Mouse (Mus musculus): ENCODE data around the gene Crip1. TPM values are rescaled to one million over a fixed set of nuclear protein-coding genes. Genes with fewer than 3 reads are reported as not detected.

Crip1 gene
- polyA plus RNA-seq, 1 experiment from 2014 or later, result 74.9 TPM

DNA sequence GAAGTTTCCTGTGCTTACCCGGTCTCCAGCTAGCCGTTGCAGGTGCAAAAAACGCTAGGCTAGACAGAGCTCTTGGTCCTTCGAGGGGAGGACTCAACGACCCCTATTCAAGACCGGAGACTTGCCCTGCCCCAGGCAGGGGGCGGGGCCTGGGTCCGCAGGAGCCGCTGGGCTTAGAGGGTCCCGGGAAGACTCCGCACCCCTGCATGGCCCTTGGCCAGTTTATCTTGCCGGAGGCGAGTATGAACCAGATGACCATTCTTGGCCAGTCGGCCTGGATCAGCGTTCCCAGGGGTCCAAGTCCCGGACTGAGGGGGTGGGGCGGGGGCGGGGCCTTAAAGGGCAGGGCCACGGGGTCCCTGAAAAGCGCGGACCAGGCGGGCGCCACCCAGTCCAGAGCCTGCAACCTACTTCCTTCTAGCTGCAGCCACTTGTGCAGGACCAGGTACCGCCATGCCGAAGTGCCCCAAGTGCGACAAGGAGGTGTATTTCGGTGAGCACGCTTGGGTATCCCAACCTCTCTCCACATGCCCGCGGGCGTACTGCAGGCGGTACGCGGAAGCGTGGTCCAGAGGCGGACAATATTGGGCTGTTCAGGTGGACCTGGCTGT is 5.7 kb downstream of the Crip1 start:
- no peak for ATAC-seq (ENCODE audit: low read depth)
- Histone ChIP-seq H3K36me3 (no peaks in the 10 kb centered on the region), H3K9me3 (no peaks in the 10 kb centered on the region), H3K9ac (peak overlapping the region; percentile 57), H3K4me1 (replicated peaks) (peaks cover 49% of the 10 kb centered on the region), H3K4me2 (peak overlapping the region; percentile 64), H3K4me3 (peak overlapping the region; percentile 37), H3K27ac (replicated peaks) (no peak overlapping the region), H3K27me3 (peaks cover 35% of the 10 kb centered on the region)
- WGBS, result 2% methylated on average over 36 of the region's 36 CpGs

- Histone ChIP-seq H3K4me3 (peak overlapping the region; percentile 37), H3K9ac (peak overlapping the region; percentile 57), H3K36me3 (no peaks in the 10 kb centered on the region), H3K27ac (replicated peaks) (no peak overlapping the region), H3K9me3 (no peaks in the 10 kb centered on the region), H3K4me1 (replicated peaks) (peaks cover 52% of the 10 kb centered on the region), H3K4me2 (peak overlapping the region; percentile 64), H3K27me3 (peaks cover 35% of the 10 kb centered on the region)
- ATAC-seq (ENCODE audit: low read depth), result no peak
- 27% methylated on average over 19 of the region's 19 CpGs for WGBS
Observed at GRCm38 (mm10) chr12:113152272-113152661, 6.2 kb downstream of the Crip1 start.

DNA sequence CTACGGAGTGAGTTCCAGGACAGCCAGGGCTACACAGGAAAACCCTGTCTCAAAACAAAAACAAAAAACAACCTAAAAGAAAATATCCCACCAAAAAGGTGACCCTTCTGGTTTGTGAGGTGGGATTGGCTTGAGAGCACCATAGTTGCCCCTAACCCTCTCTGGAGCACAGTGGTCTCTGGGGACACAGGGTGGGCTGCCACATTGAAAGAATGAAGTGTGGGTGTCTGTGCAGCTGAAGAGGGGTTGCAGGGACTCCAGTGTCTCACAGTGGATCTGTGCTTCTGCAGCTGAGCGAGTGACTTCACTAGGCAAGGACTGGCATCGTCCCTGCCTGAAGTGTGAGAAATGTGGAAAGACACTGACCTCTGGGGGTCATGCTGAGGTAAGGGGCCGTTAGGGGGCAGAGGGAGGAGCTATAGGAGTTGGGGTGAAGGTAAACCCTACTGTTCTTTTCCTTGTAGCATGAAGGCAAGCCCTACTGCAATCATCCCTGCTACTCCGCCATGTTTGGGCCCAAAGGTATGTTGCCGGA is 6.9 kb downstream of the Crip1 start:
- peaks cover 35% of the 10 kb centered on the region for H3K27me3 ChIP-seq
- H3K9ac ChIP-seq, result no peak overlapping the region
- peak overlapping the region; percentile 64; the same call in 1 of the 2 replicates for H3K4me2 ChIP-seq
- WGBS, result 84% methylated on average over 6 of the region's 6 CpGs
- H3K4me3 ChIP-seq, result no peak overlapping the region
- H3K9me3 ChIP-seq, result no peaks in the 10 kb centered on the region
- no peak overlapping the region for H3K27ac ChIP-seq (replicated peaks)
- H3K36me3 ChIP-seq, result no peaks in the 10 kb centered on the region
- no peak for ATAC-seq (ENCODE audit: low read depth)
- H3K4me1 ChIP-seq (replicated peaks), result peaks cover 48% of the 10 kb centered on the region

- no peak overlapping the region for H3K27ac ChIP-seq (replicated peaks)
Observed at GRCm38 (mm10) chr12:113153971-113154370, 7.9 kb downstream of the Crip1 start.

GRCm38 (mm10) chr12:113154747-113155075 is 8.6 kb downstream of the Crip1 start:
- H3K27ac ChIP-seq (replicated peaks), result 0 out of 2 replicates have a peak overlapping the region, but pooled peaks have one; percentile 64
- H3K4me3 ChIP-seq, result peak overlapping the region; percentile 59
- ATAC-seq (ENCODE audit: low read depth), result no peak
- no peaks in the 10 kb centered on the region for H3K9me3 ChIP-seq
- peak overlapping the region; percentile 71 for H3K4me2 ChIP-seq
- H3K36me3 ChIP-seq, result no peaks in the 10 kb centered on the region
- H3K9ac ChIP-seq, result peak overlapping the region; percentile 65
- peaks cover 35% of the 10 kb centered on the region for H3K27me3 ChIP-seq
- 79% methylated on average over 6 of the region's 6 CpGs for WGBS
- H3K4me1 ChIP-seq (replicated peaks), result peaks cover 36% of the 10 kb centered on the region

More at GRCm38 (mm10) chr12:113153971-113154370, 7.9 kb downstream of the Crip1 start:
- H3K27me3 ChIP-seq, result peaks cover 35% of the 10 kb centered on the region
- no peak overlapping the region for H3K4me2 ChIP-seq
- H3K4me1 ChIP-seq (replicated peaks), result peaks cover 41% of the 10 kb centered on the region
- H3K9me3 ChIP-seq, result no peaks in the 10 kb centered on the region
- H3K9ac ChIP-seq, result no peak overlapping the region
- WGBS, result 93% methylated on average over 7 of the region's 7 CpGs
- H3K4me3 ChIP-seq, result no peak overlapping the region
- ATAC-seq (ENCODE audit: low read depth), result no peak
- H3K36me3 ChIP-seq, result no peaks in the 10 kb centered on the region

DNA sequence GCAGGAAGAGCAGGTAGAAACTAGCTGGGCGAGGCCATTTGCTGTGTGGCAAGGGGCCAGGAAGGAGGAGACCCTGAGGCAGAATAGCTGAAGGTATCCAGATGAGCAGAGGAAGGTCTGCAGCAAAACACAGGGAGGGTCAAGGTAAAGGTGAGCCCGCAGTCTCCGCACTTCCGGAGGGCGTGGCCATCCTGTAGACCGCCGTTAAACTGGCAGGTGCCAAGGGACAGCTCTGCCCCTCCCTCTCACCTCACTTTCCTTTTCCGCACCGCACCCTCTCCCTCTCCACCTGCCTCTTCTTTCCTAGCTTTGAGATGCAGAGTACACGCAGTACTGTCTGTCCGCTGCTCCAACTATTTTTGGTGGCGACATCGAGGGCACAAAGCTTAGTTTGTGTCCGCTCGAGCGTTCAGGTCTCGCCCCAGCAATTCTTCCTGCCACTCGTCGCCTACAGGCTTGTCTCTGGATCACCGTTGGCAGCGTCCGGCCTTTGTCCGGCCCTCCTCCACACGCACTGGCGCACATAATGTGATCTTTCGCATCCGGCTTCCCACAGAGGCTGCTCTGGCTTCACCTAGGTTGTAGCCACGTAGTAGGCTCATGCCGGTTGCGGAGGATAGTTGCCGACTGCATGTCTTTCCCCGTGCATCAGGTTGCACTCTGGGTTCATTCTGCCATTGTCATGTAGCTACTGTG is 9.1 kb downstream of the Crip1 start:
- Histone ChIP-seq H3K4me3 (peak overlapping the region; percentile 59), H3K27me3 (peaks cover 31% of the 10 kb centered on the region), H3K36me3 (no peaks in the 10 kb centered on the region), H3K27ac (replicated peaks) (peak overlapping the region; percentile 64), H3K4me1 (replicated peaks) (peaks cover 36% of the 10 kb centered on the region), H3K9ac (peak overlapping the region; percentile 65), H3K9me3 (no peaks in the 10 kb centered on the region), H3K4me2 (peak overlapping the region; percentile 71)
- ATAC-seq (ENCODE audit: low read depth), result peak; percentile 6
- 5% methylated on average over 32 of the region's 32 CpGs for WGBS

GRCm38 (mm10) chr12:113155887-113156539 is 9.9 kb downstream of the Crip1 start, which contains the start of gene Tedc1:
TSS of gene Tedc1 (plus strand) at chr12:113156421.
- Histone ChIP-seq H3K36me3 (no peaks in the 10 kb centered on the region), H3K4me2 (peak within 1 kb of the TSS; percentile 88), H3K4me3 (peak within 1 kb of the TSS; percentile 59), H3K27ac (replicated peaks) (peak within 1 kb of the TSS; percentile 64), H3K27me3 (peaks cover 24% of the 10 kb centered on the region), H3K4me1 (replicated peaks) (peaks cover 36% of the 10 kb centered on the region), H3K9ac (peak within 1 kb of the TSS; percentile 65), H3K9me3 (no peaks in the 10 kb centered on the region)
- peak; percentile 98 for ATAC-seq (ENCODE audit: low read depth)
- WGBS, result under 1% methylated on average over 46 of the region's 46 CpGs

DNA sequence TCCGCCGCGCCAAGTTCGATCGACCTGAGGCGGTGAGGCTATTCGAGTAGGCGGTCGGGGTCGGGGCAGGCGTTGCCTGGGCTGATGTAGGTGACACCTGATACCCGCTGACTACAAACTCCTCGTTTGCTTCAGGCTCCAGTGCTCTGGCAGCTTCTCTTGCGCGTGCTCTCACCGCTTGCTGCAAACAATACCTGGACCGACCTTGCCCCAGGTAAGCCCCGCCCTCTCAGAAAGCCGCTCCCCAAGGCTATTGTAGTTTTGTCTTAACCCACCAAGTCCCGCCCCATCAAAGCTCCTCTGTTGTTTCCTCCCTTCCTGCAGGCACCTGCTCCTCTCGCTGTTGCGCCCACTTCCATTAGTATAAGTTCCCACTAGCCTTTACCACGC is 10.4 kb downstream of the Crip1 start:
- H3K9me3 ChIP-seq, result no peaks in the 10 kb centered on the region
- no peaks in the 10 kb centered on the region; the same call in 1 of the 2 replicates for H3K36me3 ChIP-seq
- peak overlapping the region; percentile 59 for H3K4me3 ChIP-seq
- peak overlapping the region; percentile 88 for H3K4me2 ChIP-seq
- H3K27ac ChIP-seq (replicated peaks), result no peak overlapping the region
- H3K27me3 ChIP-seq, result peaks cover 18% of the 10 kb centered on the region
- ATAC-seq (ENCODE audit: low read depth), result no peak
- H3K4me1 ChIP-seq (replicated peaks), result peaks cover 32% of the 10 kb centered on the region
- under 1% methylated on average over 23 of the region's 23 CpGs for WGBS
- peak overlapping the region; percentile 63 for H3K9ac ChIP-seq

DNA sequence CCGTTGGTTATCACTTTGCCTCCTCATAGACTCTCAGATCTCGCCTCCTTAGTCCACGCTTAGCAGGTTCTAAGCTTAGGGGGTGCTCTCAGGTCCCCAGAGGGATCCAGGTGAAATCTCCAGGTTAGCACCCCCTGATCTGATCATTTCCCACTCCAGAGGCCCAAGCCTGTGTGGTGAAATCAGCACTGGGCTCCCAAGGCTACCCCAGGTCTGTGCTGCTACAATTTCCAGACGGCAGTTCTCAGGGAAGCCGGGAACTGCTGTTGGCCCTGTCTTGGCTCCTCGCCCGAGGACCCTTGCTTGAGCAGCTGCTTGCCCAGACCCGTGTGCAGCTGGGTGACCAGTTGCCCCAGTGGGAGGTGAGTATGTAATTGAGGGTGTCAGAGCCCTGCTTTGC is 10.9 kb downstream of the Crip1 start:
- H3K4me1 ChIP-seq (replicated peaks), result peaks cover 27% of the 10 kb centered on the region
- peak overlapping the region; percentile 63 for H3K9ac ChIP-seq
- H3K4me3 ChIP-seq, result peak overlapping the region; percentile 59
- peaks cover 14% of the 10 kb centered on the region for H3K27me3 ChIP-seq
- H3K4me2 ChIP-seq, result peak overlapping the region; percentile 88
- no peaks in the 10 kb centered on the region; the same call in 1 of the 2 replicates for H3K36me3 ChIP-seq
- no peak for ATAC-seq (ENCODE audit: low read depth)
- H3K27ac ChIP-seq (replicated peaks), result no peak overlapping the region
- 28% methylated on average over 8 of the region's 8 CpGs for WGBS
- no peaks in the 10 kb centered on the region for H3K9me3 ChIP-seq

- WGBS, result 91% methylated on average over 8 of the region's 8 CpGs
- Histone ChIP-seq H3K4me3 (peak overlapping the region; percentile 59; the same call in 1 of the 2 replicates), H3K4me2 (peak overlapping the region; percentile 88)
Observed at GRCm38 (mm10) chr12:113157521-113157920, 11.4 kb downstream of the Crip1 start.

GRCm38 (mm10) chr12:113157971-113158370 is 11.9 kb downstream of the Crip1 start:
- H3K9ac ChIP-seq, result no peak overlapping the region
- H3K36me3 ChIP-seq, result peaks cover under 1% of the 10 kb centered on the region; the same call in 1 of the 2 replicates

More at GRCm38 (mm10) chr12:113157521-113157920, 11.4 kb downstream of the Crip1 start:
- Histone ChIP-seq H3K36me3 (no peaks in the 10 kb centered on the region; the same call in 1 of the 2 replicates), H3K9ac (0 out of 2 replicates have a peak overlapping the region, but pooled peaks have one; percentile 63), H3K27ac (replicated peaks) (no peak overlapping the region), H3K4me1 (replicated peaks) (peaks cover 23% of the 10 kb centered on the region), H3K9me3 (no peaks in the 10 kb centered on the region), H3K27me3 (peaks cover 9% of the 10 kb centered on the region)
- no peak for ATAC-seq (ENCODE audit: low read depth)

More at GRCm38 (mm10) chr12:113157971-113158370, 11.9 kb downstream of the Crip1 start:
- Histone ChIP-seq H3K27ac (replicated peaks) (no peak overlapping the region), H3K9me3 (no peaks in the 10 kb centered on the region), H3K4me2 (no peak overlapping the region), H3K27me3 (peaks cover 4% of the 10 kb centered on the region), H3K4me1 (replicated peaks) (peaks cover 23% of the 10 kb centered on the region), H3K4me3 (no peak overlapping the region)
- 92% methylated on average over 8 of the region's 8 CpGs for WGBS
- no peak for ATAC-seq (ENCODE audit: low read depth)

Measured in neural tube, embryonic 13.5 days (tissue).